Mouse (Mus musculus) adipocyte (in vitro differentiated cells): ENCODE results near the gene Sgsm3.

ENCODE experiments used
- DNase-seq: peaks from one replicate; pipeline ENCODE4 v3.0.0-alpha.2; 2016; ENCODE audit warnings: low spot score

The Sgsm3 gene

DNA sequence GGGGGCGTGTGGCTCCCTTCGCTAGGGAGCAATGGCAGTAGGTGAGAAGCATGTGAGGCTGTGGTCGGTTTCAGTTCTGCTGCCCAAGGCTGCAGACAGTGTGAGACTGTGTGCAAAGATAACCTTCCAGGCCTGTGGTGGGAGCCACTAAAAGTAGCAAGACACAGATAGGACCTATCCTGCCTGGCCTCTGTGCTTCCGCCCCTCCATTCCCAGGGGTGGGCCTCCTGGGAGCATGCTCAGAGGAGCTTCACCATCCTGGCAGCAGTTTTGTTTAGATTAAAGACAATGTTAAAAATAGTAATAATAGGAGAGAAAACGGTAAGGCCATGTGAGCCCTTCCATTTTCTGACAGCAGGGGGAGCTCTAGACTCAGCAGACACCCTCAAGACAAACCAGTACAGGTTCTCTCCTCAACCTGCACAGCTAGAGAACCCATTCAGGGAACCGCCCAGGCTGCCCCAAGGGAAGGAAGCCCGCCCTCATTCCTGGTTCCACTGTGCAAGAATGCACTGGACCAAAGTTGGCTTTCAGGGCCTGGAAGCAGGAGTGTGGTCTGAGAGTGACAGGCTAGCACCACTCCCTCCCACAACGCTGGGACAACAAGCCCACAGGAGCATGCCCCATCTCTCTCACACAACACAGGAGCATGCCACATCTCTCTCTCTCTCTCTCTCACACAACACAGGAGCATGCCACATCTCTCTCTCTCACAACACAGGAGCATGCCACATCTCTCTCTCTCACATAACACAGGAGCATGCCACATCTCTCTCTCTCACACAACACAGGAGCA lies 50.0 kb downstream of the Sgsm3 start:
- DNase-seq = peak; percentile 81

DNA sequence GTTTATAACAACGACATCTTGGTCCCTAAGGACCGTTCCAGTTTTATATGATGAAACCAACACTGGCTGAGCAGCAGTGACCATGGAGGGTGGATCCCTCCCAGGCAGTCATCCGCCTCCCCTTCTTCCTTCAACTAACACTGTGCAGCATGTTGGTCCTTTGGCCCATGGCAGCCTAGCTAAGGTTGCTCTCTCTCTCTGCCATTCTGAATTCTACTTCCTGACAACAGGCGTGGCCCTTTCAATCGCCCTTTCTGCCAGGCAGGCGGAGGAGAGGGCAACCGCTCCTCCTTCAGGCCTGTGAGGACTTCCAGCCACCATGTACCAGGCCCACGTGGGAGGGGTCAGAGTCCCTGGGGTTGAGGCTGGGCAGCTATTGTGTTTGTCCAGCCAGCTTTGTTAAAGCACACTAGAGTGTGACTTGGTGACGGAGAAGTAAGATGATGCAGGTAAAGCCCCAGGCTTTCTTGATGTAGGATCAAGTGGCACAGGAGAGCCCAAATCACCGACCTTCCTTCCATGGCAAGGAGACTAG lies 53.4 kb downstream of the Sgsm3 start:
- no peak for DNase-seq

DNA sequence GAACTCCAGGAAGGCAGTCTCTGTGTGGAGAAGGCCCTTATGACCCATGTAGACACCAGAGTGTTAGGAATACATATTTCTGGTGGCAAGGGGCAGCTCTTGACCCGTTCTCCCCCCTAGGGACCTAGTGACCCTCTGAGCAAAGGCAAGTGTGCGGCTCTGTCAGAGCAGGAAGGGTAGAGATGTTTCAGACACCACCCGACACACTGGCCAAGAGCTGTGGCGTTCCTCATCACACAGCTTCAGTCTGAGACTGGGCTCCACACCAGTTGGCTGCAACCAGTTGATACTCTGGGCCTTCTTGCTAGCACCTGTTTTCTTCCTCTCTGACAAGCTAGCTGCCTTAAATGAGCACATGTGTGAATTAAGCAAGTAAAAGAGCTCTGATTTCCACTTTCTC lies 54.0 kb downstream of the Sgsm3 start:
- DNase-seq = no peak

DNA sequence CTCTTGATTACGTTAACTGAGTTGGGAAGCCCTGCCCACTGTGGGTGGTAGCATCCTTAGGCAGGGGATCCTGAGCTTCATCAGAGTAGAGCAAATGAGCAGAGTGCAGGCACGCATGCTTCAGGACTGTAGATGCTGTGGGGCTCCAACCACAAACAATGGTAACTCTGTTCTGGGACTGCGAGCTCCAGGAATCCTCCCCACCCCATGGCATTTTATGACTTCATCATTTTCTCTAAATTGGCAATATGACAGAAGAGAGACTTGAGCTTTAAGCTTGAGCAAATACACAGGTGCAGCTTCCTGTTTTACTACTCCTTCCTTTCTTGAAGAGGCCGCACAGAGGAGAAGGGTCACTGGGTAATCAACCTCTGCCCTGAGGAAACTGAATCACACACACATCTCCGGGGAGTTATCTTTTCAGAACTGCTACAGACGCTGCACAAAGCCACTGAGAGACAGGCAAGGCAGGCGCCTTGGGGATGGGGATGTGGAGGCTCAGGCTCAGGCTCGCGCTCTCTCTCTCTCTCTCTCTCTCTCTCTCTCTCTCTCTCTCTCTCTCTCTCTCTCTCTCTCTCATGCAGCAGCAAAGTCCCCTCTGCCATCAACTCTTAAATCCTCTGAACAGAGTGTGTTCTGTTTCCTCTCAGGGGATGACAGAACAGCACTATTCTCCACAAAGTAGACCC lies 55.5 kb downstream of the Sgsm3 start:
- DNase-seq = no peak

DNA sequence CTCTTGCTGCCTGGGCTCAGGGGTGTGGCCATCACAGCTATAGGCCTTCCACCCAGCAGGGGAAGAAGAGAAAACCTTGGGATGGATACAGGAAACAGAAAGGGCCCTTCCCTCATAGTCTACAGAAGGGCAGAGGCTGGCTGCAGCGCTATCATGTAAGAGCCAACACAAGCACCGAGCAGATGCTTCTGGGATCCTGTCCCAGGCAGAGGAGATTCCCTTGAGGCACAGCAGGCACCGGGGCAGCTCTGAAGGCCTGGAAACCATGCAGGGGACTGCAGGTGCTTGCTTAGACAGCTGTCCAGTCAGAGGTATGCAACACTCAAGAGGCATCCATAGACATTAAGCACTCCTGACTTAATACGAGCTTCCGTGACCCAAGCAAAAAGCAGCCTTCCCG lies 56.6 kb downstream of the Sgsm3 start:
- peak; percentile 31 for DNase-seq

DNA sequence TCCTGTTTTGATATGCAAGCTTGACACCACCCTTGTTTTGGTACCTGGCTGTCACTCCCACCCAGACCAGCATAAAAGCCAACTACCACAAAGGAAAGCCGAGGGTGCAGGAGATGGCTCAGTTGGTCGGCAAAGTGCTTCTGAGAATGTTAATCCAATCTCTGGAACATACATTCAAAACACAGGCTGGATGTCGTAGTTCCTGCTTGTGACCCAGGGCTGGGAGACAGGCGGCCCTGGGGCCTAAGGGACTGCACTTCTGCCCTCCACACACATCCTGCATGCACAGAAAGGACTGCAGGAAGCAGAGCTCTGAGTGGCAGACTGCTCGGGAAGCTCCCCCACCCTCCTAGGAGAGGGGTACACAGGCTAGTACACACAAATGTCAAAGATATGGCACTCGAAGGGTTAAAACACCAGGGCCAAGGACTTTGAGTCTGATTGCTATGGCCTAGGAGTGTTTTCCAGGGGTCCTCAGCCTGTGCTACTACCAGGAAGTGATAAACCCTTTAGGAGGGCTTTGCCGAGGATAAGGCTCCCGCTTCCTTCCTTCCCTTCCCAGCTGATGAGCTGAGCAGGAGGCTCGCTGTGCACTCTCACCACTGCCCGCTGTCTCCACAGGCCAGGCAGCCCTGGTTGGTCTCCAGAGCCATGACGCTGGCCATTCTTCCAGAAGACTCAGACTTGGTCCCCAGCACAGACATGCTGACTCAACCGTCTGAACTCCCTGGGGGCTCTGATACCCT lies 58.0 kb downstream of the Sgsm3 start:
- no peak for DNase-seq

DNA sequence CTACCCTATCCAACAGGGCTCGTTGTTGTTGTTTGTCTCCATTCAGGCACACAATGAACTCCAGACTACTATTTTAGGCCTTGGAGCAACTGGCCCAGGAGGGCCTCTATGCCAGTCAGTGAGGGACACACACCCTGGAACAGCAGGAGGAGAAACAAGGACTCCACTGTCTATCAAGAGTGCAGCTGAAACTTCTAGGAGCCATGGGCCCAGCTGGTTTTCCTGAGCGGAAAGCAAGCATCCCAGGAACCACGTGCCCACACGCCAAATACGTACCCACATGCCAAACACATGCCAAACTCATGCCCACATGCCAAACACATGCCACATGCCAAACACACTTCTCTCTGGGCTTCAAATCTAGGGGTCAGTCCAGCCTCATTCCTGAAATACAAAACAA lies 60.9 kb downstream of the Sgsm3 start:
- no peak for DNase-seq

DNA sequence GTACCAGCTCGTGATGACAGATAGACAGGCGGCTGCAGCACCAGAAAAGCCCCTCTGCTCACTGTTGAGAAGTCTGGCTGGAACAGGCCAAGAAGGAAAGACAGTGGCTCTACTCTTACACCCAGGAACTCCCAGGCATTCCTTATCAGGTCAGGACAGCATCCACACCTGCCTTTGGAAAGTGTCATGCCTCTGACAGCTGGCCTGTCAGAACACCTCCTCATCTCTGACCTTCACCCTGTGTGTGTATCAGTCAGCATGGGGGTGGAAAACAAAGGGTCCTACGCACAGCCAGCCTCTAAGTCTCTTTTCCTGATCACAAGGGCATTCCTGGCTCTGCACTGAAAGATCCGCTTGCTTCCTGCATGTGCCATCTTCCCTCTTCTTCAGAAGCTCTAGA lies 64.2 kb downstream of the Sgsm3 start:
- DNase-seq = no peak

DNA sequence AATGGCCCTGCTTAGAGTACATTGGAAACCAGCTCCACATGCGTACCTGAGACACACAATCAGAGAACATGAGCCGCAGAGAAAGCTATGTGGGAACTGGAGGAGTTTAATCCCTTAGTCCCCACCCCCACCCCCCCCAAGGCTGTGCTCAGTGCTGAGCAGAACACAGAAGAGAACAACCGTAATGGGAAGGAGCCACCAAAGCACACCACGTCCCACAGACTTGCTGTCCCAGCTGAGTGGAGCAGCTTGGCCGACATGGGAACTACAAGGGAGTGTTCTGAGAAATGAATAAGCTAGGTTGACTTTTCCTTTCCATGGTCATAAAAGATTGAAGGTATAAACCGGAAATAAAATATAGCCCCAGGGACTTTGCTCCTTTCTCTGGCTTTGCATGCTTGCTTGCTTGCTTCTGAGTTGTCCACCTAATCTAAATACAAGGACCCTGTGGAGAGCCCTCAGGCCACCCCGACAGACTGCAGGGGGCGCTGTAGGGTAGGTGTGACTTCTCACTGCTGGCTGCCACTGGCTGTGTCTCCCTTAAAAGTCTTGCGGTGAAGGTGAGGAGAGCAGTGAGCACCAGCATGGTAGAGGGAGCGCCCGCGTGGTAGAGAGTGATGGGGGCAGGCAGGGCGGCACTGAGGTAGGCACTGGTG lies 64.8 kb downstream of the Sgsm3 start:
- no peak for DNase-seq

DNA sequence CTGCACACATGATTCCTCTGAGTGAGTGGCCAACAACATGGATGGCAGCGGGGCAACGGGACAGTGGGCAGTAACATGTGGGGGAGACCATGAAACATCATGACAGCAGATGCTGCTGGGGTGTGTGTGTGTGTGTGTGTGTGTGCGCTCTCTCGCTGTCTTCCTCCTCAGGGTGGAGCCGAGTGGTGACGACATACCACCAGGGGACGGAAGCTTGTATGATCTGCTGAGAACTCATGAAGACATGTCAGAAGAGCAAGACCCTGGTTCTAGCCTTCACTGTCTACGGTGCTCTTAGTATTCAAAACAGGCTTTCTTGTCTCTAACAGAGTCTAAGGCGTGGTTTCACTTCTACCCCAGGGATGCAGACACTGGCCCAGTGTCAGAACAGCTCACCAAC lies 66.9 kb downstream of the Sgsm3 start:
- no peak for DNase-seq

DNA sequence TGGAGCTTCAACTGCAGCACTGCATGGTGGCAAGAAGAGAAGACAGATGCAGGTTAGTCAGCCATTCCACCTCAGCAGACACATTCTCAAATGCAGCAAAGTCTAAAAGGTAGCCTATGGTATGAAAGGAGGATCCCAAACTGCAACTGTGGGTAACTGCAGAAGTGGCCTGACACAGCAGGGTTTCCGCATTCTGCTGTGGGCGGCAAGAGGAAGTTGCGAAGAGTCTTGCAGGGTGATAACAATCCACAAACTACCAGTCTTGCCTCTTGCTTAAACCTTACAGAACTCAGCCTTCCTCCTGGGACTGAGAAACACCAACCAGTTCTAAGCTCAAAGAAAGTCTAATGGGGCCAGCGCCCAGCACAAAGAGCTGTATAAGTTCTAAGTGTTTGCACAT lies 67.8 kb downstream of the Sgsm3 start:
- no peak for DNase-seq

DNA sequence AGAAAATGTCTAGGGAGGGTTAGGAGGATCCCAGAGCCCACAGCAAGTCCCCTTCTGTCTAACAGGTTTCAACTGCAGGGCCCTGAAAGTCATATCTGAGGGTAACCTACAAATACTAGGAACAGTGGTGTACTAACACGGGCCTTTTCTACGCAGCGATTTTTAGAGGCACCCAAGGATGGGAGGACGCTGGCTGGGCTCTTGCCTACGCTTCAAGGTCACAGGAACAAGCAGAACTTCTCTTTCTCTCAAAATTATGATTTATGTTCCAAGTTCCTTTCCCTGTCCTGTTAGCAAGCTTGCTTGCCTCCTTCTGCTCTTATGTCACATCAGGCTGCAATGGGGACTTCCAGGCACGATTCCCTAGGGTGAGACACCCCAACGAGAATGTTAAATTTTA lies 68.5 kb downstream of the Sgsm3 start:
- no peak for DNase-seq

DNA sequence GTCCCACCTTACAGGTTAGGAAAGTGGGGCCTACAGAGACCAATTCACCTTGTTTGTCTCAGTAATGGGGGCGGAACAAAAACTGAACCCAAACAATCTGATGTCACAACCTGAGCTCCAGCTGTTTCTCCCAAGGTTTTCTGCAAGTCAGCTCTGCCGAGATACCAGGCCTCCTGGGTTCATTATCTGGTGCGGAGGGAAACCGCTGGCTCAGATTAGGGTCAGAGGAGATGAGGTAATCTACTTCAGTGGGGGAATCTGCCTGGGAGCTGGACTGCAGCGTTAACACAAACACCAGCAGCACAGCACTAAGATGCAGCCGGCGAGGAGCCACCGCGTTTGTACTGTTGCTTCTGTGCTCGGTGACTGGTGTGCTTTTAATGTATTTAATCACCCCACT lies 69.9 kb downstream of the Sgsm3 start:
- no peak for DNase-seq

DNA sequence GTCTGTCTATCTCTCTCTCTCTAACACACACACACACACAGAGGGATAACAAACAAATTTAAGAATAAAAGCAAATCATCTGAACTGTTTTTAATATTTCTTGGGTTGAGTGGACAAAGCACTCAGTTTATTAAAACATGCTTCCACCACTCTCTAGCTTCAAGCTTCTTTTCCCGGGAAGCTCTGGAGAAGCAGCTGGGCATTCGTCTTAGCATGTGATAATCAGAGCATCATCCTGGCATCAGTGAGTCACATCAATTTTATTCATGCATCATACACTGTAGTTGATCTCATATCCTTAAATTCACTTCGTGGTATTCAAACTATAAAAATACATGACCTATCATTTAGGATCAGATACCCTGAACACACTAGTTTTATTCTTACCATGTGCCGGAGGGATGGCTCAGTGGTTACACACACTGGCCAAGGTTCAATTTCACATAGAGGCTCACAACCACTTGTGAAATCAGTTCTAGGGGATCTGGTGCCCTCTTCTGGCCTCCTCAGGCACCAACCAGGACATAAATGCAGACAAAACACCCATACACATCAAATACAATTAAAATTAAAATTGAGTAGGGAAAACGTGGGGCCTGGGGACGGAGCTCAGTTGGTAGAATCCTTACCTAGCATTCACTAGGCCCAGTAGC lies 72.0 kb downstream of the Sgsm3 start:
- DNase-seq = peak; percentile 22

DNA sequence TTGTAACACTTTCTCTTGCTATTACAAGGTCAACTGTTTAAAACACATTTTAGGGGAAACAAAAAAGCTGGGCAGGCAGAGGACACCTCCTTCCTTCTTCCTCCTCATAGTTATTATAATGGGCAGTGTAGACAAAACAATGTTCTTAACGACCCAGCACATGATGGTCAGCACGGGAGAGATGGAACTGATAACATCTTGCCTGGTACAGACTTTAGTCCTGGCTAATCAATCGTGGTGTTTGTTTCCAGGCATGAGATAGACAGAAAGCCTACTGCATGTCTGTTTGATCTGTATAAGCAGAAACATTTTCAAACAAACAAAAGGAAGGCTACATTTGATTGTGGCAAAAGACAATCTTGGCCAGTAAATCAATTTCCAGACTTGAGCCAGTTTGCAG lies 72.9 kb downstream of the Sgsm3 start:
- no peak for DNase-seq

DNA sequence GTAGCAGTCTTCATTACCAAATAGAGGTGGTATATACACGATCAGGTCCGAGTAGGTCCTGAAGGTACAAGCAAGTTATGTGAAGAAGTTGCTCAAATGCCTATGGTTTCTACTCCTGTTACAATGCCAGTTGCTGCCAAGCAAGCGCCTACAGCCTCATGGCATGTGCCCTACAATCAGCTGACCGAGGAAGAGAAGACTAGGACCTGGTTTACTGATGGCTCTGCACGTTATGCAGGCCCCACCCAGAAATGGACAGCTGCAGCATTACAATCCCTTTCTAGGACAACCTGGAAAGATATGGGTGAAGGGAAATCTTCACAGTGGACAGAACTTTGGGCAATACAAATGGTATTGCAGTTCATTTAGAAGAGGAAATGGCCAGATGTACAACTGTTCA lies 74.9 kb downstream of the Sgsm3 start:
- DNase-seq = no peak

DNA sequence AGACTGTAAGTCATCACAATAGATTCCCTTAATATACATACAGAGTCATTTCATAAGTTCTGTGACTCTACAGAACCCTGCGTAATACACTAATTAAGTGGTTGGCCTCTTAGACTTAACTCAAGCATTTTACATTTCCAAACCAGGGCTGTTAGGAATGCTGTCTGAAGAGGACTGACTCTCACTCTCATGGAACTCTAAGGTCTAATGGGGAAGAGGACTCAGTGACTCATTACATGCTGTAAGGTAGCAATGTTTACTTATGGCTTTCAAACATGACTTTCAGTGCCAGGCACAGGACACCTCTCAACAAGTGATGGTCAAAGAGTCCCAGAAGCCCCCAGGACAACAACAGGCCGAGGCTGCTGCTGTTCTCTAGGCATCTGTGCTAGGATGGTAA lies 77.9 kb downstream of the Sgsm3 start:
- DNase-seq = no peak

DNA sequence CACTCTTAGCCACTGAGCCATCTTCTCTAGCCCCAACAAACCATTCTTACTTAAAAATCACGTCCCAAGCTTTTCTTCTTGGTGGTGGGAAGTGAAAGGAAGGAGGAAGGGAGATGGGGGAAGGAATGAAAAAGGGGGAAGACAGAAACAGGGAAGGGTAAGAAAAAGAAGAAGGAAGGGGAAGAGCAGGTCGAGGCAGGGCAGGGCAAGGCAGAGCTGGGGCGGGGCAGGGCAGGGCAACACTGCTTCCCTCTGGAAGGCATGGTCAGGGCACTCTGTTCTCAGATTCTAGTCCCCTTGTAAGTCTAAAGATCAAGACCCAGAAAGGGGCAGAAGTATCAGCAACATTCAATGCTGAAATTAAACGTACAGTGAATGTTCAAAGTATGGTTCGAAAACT lies 80.2 kb downstream of the Sgsm3 start:
- DNase-seq = no peak

DNA sequence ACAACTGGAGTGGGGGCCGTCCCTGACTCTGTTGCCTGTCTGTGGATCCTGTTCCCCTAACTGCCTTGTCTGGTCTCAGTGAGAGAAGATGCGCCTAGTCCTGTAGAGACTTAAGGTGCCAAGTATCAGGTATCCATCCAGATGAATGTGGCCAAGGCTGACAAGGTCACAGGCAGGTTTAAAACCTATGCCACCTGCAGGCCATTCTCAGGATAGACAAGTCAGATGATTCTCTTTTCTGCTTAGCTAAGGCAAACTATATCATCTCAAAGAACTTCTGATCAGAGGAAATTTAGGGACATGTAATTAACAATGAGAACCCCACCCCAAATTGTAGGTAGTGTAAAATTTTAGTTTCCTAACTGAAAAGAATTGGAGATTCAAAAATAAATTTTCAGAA lies 83.4 kb downstream of the Sgsm3 start:
- DNase-seq = no peak
